Comparison of ENCODE assay signal across 8 mouse cellular contexts in the genomic region with DNA sequence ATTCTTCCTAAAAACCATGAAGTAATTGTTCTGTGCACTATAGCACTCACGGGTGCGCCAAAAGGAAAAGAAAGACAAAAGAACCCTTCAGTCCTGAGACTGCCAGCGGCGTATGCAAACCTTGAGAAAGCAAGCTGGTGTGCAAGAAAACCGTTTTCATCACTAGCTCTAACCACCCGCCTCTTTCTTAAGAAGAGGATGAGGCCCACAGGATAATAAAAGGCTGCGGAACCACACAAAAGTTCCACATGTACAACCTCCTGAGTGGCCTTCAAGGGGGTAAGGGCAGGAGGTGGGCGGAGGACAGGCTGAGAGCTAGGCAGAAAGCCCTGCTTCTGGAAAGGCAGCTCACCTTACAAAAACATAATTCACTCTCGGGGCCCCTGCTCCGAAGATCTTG.
A peak's percentile ranks its signal among the peaks of the same experiment; 100 is the strongest.
DNase-seq lines count a peak whose midpoint lies in the region; ATAC-seq and TF ChIP-seq lines count a peak whose summit lies in the region.

No protein-coding gene starts in this region.

- no peaks in the 10 kb centered on the region for H3K36me3 ChIP-seq in liver, embryonic 12.5 days
- H3K36me3 ChIP-seq in stomach, postnatal 0 days (ENCODE audit: control insufficient read depth, insufficient read depth, low read length) = no peaks in the 10 kb centered on the region

- peaks cover 20% of the 10 kb centered on the region; the same call in 1 of the 2 replicates for H3K27me3 ChIP-seq in liver, embryonic 12.5 days (replicated peaks)
- H3K27me3 ChIP-seq in stomach, postnatal 0 days (ENCODE audit: control insufficient read depth, insufficient read depth, low read length) = no peaks in the 10 kb centered on the region

- H3K4me3 ChIP-seq in liver, embryonic 12.5 days = peak overlapping the region; percentile 38
- H3K4me3 ChIP-seq in stomach, postnatal 0 days (ENCODE audit: low read depth, low read length) = peak overlapping the region; percentile 38

- WGBS in liver, embryonic 12.5 days (ENCODE audit: insufficient replicate concordance) = 11% methylated on average over 10 of the region's 10 CpGs
- 18% methylated on average over 10 of the region's 10 CpGs for WGBS in stomach, postnatal 0 days

- no peaks in the 10 kb centered on the region for H3K9me3 ChIP-seq in liver, embryonic 12.5 days (replicated peaks)
- no peaks in the 10 kb centered on the region for H3K9me3 ChIP-seq in stomach, postnatal 0 days (ENCODE audit: control insufficient read depth, low read length)

- TF ChIP-seq EP300 in stomach, postnatal 0 days (optimal IDR thresholded peaks at IDR 0.05) = no peak

- 0 out of 2 replicates have a peak, but pooled peaks have one; percentile 7 for ATAC-seq in frontal cortex, adult (ENCODE audit: low TSS enrichment)
- no peak for ATAC-seq in liver, embryonic 12.5 days
- no peak for ATAC-seq in stomach, postnatal 0 days (ENCODE audit: low FRiP score, low TSS enrichment)
- ATAC-seq in erythroid progenitor cell, adult 5-6 weeks (replicated peaks; ENCODE audit: low FRiP score, poor library complexity, severe bottlenecking) = no peak

- no peak for TF ChIP-seq CTCF in stomach, postnatal 0 days (IDR thresholded peaks at IDR 0.05; ENCODE audit: low read depth)

- no peak for DNase-seq in frontal cortex, postnatal 10 days (ENCODE audit: low spot score in 2 of 2)
- DNase-seq in thymus, postnatal 0 days (ENCODE audit: low spot score) = peak; percentile 13
- DNase-seq in thymus, postnatal 14 days = no peak
- no peak for DNase-seq in stomach, postnatal 0 days (ENCODE audit: low spot score)
- no peak for DNase-seq in left cerebral cortex, adult 9 months (ENCODE audit: low spot score in 2 of 2)

- no peak overlapping the region for H3K27ac ChIP-seq in liver, embryonic 12.5 days
- H3K27ac ChIP-seq in stomach, postnatal 0 days (replicated peaks) = no peak overlapping the region

- H3K4me2 ChIP-seq in liver, embryonic 12.5 days = peak overlapping the region; percentile 50
- H3K4me2 ChIP-seq in stomach, postnatal 0 days (replicated peaks; ENCODE audit: low read depth) = peak overlapping the region; percentile 64

- no peak overlapping the region for H3K9ac ChIP-seq in liver, embryonic 12.5 days
- H3K9ac ChIP-seq in stomach, postnatal 0 days (ENCODE audit: low read length) = 0 out of 2 replicates have a peak overlapping the region, but pooled peaks have one; percentile 50

- no peaks in the 10 kb centered on the region for H3K4me1 ChIP-seq in liver, embryonic 12.5 days
- H3K4me1 ChIP-seq in stomach, postnatal 0 days (replicated peaks; ENCODE audit: control insufficient read depth, insufficient read depth) = 0 out of 2 replicates have a peak, but pooled peaks cover 4% of the 10 kb centered on the region
